Mouse (Mus musculus) cerebellum, postnatal 4 days (tissue): ENCODE measurements around the gene Nme2.
"Not testable (repeated sequence)": the region's sequence is repeated elsewhere in the genome, so short reads cannot be mapped to it uniquely, and the experiment has no call there.

Source experiments
- DNase-seq, 2 experiments: peaks; one replicate each; pipeline ENCODE4 v3.0.0; 2022; ENCODE audit warnings: low spot score in 2 of 2, mixed read lengths in 1 of 2

Nme2 gene

DNA sequence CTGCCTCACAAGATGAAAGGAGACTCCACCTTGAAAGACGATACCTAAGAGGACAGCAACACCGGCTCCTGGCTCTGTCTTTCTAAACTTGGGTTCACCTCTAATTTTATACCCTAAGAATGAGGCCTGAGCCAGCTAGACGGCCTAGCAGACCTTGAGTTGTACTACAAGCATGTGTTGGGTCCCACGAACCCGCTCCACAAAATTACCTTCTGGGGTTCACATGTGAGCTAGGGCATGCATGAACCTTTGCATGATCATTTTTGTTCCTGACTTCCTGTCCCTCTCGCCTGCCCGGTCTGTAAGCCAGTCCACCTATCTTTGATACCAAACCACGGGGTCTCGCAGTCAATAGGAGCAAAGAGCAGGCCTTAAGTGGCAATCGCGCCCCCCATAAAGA lies 11.3 kb upstream of the Nme2 start:
- no peak for DNase-seq

DNA sequence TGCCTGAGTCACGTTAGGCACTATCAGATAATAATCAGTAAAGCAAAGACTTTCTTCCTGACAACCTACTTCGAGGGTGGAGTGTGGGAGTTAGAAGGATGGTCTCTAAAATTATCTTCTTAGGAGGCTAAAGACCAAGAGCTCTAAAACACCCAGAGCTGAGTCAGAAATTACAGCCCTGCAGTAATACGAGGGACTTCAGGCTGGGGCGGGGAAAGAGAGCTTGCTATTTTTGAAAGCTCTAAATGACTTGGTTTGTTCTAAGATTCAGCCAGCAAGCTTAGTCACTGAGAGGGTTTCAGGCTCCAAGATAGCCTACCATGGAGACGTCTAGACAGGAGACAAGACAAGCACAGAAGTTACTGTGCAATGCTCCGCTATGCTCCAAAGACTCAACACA lies 9.3 kb upstream of the Nme2 start:
- no peak for DNase-seq

DNA sequence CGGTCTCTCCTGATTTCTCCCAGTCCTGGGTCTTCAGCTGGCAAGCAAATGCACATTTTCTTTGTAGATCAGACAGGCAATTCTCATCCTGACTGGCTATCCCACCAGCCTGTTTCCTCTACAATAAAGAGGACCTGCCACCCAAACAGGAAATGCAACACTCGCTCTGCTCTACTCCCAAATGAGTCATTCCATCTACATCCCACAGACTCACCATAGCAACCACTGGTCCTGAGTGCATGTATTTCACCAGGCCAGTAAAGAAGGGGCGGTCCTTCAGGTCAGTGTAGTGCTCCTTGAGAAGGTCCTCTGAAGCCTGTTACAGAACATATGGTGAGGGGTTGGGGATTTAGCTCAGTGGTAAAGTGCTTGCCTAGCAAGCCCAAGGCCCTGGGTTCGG lies 7.0 kb upstream of the Nme2 start:
- DNase-seq = no peak

DNA sequence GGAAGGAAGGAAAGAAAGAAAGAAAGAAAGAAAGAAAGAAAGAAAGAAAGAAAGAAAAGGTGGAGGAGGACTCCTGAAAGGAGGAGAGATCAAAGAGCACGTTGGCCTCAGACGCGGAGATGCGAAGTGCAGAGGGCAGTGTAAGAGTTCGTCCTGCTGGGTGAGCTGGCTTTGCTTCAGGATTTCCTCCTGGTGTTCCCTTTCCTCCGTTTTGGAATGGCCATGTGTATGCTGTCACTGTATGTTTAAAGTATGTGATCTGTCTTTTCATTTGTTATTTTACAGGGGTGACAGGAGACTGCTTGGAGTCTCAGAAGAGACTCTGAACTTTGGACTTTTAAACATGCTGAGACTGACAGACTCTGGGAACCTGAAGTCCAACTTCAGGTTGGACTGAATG lies 5.4 kb upstream of the Nme2 start:
- no peak for DNase-seq

DNA sequence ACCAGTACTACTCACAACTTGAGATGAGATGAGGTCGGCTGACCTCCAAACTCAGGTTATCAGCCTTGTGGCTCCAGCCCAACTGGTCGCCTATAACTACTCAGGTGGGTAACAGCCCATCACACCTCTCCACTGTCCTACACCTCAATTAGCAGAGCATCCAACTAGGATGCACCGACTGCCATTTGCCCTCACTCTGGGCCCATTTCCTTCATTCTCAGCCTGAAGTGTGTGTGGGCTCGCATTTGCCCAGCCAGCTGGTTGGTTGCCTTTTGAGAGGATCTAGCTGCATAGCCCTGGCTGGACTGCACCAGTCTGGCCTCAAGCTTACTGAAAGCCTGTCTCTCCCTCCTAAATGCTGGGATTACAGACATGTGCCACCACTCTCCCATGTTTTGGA lies 1.7 kb upstream of the Nme2 start:
- DNase-seq = no peak

DNA sequence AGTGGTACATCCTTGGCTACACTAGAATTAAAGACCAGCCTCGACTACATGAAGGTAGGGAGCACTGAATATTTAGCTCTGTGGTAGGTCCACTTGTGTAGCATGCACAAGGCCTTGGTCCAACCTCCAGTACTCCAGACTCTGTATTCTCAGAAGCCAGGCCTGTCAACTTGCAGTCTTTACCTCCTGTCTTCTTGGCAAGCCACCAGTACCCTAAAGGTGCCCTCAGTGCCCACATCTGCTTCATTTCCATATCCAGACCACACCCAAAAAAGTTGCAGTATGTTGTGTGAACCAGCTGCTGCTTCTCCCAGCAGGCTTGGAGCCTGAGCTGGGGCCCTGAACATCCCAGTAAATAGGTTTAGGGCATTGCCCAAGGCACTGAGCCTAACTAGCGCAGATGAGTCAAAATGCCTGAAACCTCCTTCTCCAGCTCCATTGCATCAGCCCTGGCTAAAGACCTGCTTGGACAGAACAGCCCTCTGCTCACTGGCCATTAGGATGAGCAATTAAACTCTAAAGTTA lies 1.0 kb upstream of the Nme2 start:
- no peak for DNase-seq

DNA sequence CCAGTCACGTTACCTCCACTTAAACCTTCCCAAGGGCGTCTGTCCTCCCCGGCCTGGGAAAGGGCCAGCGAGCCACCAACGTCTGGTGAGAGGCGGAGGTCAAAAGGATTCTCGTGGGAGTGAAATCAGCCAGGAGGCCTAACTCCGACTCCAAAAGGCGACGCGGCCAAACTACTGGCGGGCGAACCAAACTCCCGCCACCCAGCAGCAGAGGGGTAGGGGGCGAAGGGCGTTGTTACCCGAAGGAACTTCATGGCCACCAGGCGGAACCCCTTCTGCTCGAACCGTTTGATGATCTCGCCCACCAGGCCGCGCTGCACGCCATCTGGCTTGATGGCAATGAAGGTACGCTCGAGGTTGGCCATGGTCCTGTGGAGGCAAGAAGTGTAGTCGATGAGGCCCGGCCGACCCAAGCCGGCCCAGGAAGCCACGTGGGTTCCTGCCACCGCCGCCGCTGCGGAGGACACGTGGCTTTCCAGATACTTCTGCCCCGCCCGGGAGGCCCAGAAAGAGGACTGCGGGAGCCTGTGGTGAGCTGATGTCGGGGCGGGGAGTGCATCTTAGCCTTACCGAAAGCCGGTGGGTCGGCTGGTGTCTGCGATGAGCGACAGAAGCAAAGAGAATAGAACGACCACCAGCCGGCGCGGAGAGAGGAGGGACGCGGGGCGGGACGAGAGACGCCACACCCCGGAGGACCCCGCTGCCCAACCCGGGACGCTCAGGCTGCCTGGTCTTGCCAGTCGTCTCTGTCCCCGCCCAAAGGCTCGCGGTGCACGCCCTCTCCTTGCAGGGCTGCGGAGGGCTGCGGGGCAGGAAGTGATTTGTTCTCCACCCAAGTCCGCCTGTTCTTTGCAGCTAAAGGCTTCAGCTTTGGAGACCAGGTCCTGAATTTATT lies 556 bp downstream of the Nme2 start:
- peak; percentile 75 to 86 for DNase-seq

DNA sequence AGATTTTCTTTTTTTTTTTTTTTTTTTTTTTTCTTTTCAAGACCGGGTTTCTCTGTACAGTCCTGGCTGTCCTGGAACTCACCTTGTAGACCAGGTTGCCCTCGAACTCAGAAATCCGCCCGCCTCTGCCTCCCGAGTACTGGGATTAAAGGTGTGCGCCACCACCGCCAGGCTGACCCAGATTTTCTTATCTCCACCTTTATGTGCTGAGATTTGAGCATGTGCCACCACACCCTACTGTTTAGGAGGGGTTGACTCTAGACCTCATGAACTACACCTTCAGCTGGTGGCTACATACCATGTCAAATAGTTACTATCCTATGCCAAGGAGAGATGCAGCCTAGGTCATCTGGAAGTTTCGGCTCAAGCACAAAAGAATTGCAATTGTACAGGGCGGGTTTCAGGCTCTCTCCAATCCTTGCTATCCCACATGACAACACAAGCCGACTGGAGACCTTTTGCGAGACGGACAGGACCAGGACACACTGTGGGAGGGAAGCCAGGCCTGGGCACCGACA lies 1.3 kb downstream of the Nme2 start:
- no peak for DNase-seq

DNA sequence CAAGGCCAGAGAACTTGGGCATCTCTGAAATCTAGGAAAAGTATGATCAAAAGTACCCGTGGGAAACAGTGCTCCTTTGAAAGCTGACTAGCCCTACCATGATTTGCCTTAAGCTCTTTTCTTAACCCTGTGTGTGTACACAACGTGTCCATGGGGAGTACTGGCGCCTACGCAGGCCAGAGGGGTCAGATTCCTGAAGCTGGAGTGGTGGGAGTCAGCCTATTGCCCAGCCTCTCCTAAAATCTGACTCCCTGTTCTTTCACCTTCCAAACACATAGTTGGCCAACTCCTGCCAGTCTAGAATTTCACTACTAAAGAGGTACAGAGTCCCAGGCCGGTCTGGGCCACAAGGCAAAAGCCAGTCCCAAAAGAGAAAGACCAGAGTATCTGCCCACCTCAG lies 3.7 kb downstream of the Nme2 start:
- no peak for DNase-seq

DNA sequence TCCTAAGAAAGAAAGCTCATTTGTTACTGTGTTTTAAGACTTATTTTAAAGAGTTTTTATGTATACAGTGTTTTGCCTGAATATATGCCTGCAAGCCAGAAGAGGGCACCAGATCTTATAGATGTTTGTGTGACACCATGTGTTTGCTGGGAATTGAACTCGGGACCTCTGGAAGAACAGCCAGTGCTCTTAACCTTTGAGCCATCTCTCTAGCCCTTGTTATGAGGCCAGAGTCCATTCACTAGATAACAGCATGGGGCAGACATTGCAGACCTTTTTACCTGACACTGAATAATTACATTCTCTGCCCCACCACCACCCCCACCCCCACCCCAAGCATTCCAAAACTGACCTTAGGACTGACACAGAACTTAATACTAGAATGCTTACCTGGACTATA lies 6.0 kb downstream of the Nme2 start:
- DNase-seq = no peak

DNA sequence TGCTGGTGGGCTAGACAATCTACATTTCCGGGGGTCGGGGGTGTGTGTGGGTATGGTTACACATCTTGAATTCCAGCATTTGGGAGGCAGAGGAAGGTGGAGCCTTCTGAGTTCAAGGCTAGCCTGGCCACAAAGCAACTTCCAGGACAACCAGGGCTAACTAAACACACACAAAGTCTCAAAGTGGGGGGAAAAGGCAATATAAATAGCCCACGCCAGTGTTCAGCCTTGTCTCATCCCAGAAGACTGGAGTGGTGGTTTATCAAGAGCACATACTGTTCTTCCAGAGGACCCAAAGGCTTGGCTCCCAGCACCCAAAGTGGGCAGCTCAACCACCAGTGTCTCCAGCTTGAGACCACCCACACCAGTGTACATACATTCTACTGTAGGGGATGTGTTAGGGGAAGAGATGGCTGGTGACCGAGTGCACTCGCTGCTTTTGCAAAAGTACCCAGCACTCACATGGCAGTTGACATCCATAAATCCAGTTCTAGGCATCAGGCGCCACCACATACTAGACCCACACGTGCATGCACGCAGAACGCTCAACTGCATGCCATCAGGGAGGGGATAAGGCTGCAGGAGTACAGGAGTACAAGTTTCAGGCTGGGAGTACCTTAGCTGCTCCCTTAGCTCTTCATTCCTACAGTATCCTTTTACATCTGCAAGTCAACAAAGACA lies 7.0 kb downstream of the Nme2 start:
- no peak for DNase-seq

DNA sequence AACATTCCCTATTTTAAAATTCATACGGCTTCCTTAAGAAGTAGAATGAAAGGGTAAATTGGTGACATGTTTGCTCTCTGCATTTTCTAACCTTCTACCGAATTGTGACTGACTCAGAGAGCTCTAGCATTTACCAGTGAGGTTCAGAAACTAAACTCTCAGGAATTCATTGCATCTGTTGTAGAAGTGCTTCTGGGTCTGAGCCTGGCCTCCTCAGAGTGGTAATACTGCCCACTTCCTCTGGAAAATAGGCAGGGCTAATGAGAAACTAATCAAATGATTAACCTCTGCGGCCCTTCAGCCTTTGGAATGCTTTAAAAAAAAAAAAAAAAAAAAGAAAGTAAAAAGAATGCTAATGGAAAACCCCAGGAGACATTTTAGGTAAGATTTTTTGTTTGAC lies 11.1 kb downstream of the Nme2 start:
- no peak for DNase-seq

DNA sequence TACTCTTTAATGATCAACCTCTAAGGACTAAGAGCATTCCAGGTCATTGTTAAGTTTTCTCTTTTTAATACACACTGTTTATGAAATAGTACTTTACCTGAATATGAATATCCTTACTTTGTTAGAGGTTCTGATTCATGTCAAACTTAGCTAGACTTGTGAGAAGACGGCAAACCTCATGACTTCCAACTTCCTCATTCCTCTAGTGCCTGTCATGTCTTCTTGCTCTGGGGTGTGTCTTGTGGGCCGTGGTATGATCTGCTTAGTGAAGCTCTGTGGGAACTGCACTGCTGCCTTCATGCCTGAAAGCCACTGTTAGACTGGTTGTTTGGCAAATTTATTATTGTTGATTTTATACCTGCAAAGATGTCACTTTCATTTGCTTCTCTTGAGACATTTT lies 15.2 kb downstream of the Nme2 start:
- DNase-seq = no peak

DNA sequence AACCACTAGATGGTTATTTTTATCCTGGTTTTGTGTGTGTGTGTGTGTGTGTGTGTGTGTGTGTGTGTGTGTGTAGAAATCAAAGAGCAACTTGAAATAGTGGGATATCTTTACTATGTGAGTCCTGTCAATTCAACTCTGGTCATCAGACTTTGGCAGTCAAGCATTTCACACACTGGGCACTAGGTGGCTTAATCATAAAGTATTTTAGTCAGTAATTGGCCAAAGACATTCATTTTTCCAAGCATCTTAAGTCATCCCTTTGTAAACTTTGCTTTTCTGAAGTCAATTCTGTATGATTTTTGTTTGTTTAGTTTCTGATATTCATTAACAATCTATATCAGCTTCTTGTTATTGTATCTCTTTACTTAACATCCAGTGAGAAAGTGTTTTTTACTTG lies 27.0 kb downstream of the Nme2 start:
- no peak for DNase-seq

DNA sequence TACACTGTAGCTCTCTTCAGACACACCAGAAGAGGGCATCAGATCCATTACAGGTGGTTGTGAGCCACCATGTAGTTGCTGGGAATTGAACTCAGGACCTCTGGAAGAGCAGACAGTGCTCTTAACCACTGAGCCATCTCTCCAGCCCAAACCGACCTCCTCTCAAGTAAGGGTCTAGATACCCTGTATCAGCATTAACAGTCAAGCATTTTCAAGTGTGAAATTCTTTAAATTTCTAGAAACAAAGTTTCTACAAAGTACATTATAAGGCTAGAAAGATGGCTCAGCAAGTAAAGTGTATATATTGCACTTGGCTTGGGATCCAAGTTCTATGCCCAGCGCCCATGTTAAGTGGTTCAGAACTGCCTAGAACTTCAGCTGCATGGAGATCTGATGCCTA lies 41.0 kb downstream of the Nme2 start:
- not testable (repeated sequence) for DNase-seq

DNA sequence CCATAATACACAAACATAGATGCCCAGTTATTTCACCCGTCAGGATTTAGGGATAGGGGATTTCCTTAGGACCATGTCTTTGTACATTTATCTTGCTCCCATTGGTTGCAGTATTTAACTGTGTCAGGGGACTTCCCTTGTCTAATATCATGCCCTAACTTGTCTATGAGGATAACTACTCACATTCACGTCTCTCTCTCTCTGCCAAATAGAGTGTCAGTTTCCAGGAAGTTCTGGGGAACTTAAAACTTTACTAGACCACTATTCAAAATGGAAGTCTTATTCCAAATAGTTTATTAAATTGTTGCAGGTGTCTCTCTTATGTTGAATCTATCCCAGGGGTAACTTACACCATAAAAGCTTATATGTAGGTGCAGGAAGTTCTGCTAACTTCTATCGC lies 44.5 kb downstream of the Nme2 start:
- no peak for DNase-seq

DNA sequence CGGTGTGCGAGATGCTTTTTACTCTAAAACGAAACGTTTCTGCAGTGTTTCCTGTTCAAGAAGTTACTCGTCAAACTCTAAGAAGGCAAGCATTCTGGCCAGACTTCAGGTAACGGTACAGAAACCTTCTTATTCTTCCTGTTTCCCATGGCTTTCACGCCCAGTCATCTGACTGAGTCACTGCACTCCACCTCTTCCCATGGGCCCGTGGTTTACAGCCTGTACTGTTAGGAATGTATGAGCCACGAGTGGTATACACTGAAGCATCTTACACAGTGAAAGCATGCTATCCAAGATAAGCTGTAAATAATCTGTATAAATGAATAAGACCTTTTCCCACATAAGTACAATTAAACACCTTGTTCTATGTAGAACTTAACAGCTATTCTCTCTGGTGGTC lies 47.2 kb downstream of the Nme2 start:
- no peak for DNase-seq

DNA sequence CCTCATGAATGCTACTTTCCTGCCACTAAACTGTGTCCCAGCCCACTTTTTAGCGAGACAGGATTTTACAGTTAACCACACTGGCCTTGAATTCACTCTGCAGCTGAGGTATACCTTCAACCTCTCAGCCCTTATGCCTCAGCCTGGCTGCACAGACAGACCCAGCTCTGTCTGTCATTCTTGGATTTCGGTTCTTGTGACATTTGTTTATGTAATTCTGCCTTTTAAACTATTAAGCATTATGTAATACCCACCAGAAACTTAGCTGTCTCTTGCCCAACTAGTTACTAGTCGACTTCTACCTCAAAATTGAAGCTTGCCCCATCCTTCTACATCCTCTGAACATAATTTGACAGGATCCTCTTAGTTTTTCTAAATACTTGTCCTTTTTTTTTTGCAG lies 48.2 kb downstream of the Nme2 start:
- no peak for DNase-seq

DNA sequence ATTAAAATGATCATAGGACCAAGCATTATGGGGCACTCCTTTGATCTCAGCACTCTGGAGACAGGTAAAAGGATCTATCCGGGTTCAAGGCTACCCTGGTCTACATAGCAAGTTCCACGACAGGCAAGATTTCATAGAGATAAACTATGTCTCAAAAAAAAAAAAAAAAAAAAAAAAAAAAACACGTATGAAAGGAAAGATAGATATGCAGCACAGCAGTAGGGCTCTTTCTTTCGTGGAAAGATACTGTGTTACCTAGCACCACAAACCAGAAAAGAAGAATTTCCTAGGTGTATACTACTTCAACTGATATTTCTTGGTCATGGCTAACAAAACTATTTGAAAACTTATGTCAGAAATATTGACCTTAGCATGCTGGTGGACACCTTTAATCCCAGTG lies 49.2 kb downstream of the Nme2 start:
- no peak for DNase-seq
